Comparison of ENCODE assay signal across 23 mouse cellular contexts in the genomic region with DNA sequence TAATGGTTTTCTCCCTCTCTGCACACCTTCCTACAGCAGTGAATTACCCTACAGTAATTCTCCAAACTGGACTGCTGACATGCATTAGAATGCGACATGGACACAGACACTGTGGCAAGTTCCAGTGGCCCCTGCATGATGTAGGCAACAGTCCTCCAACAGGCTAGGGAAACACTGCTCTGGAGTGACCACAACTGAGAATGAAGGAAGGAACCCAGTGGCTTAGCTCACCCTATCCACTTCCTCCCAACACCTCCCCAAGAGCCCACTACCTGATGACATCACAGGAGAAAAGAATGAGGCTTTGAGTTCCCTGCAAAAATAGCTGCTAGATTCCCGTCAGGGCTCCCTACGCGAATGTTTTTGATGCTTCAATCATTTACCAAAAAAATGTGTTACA.
"Had no signal": no experiment of that assay in that cellular context is flagged by ENCODE, and none has a peak within 500 bp of the region (broad histone marks: within the 10 kb centered on the region; RNA-seq: fewer than 3 reads in every experiment).

No protein-coding gene starts in this region.

- ATAC-seq: liver, embryonic 12.5 days; midbrain, embryonic 13.5 days; midbrain, embryonic 16.5 days had no signal

- H3K9me3 ChIP-seq: kidney, embryonic 15.5 days; limb, embryonic 10.5 days; limb, embryonic 13.5 days; liver, embryonic 12.5 days; liver, embryonic 15.5 days; lung, embryonic 15.5 days; midbrain, embryonic 13.5 days; neural tube, embryonic 13.5 days had no signal

- H3K27ac ChIP-seq: limb, embryonic 10.5 days; limb, embryonic 13.5 days; liver, embryonic 12.5 days; liver, embryonic 15.5 days; lung, embryonic 15.5 days; midbrain, embryonic 13.5 days; neural tube, embryonic 13.5 days had no signal

- H3K4me1 ChIP-seq: kidney, embryonic 15.5 days; liver, embryonic 15.5 days; lung, embryonic 15.5 days had no signal

- DNase-seq: kidney, adult 11 months; kidney, adult 8-10 months; kidney, postnatal 10 days; kidney, postnatal 36 days; layer of hippocampus, postnatal 36 days; liver; lung, adult 18-20 months; lung, postnatal 10 days; lung, postnatal 4 days; right cerebral cortex, adult 18-20 months; right cerebral cortex, postnatal 25 days; thymus, adult 18-20 months; thymus, postnatal 36 days had no signal

- H3K4me3 ChIP-seq: kidney, embryonic 15.5 days; limb, embryonic 10.5 days; limb, embryonic 13.5 days; liver, embryonic 12.5 days; liver, embryonic 15.5 days; lung, embryonic 15.5 days; midbrain, embryonic 13.5 days; myocyte; neural tube, embryonic 13.5 days had no signal

- H3K4me2 ChIP-seq: kidney, embryonic 15.5 days; limb, embryonic 13.5 days; liver, embryonic 12.5 days; liver, embryonic 15.5 days; lung, embryonic 15.5 days; midbrain, embryonic 13.5 days; neural tube, embryonic 13.5 days had no signal

- H3K9ac ChIP-seq: kidney, embryonic 15.5 days; limb, embryonic 13.5 days; liver, embryonic 12.5 days; liver, embryonic 15.5 days; lung, embryonic 15.5 days; midbrain, embryonic 13.5 days; neural tube, embryonic 13.5 days had no signal

- H3K27me3 ChIP-seq: kidney, embryonic 15.5 days; limb, embryonic 13.5 days; liver, embryonic 12.5 days; liver, embryonic 15.5 days; lung, embryonic 15.5 days; midbrain, embryonic 13.5 days; neural tube, embryonic 13.5 days had no signal
